Mouse (Mus musculus): Measurements from ENCODE around the gene Hapln4.

The Hapln4 gene

DNA sequence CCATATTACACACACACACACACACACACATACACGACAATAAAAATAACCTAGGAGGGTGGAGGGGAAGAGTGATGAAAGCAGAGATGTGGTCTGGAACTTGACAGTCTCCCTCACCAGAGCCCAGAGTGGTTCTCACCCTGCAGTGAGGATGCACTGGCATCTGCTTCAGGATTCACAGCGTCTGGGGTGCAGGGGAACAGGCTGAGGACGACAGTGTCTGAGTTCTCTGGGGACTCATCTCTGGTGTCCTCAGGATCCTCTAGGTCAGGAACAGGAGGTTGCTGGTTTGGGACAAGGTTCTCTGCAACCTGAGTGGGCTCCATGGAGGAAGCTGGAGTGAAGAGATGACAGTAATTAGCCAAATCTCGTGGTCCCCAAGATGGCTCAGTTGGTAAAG is 54.6 kb downstream of the Hapln4 start:
- DNase-seq (ENCODE audit: low read depth in 2 of 2, low spot score in 2 of 2) = no peak

DNA sequence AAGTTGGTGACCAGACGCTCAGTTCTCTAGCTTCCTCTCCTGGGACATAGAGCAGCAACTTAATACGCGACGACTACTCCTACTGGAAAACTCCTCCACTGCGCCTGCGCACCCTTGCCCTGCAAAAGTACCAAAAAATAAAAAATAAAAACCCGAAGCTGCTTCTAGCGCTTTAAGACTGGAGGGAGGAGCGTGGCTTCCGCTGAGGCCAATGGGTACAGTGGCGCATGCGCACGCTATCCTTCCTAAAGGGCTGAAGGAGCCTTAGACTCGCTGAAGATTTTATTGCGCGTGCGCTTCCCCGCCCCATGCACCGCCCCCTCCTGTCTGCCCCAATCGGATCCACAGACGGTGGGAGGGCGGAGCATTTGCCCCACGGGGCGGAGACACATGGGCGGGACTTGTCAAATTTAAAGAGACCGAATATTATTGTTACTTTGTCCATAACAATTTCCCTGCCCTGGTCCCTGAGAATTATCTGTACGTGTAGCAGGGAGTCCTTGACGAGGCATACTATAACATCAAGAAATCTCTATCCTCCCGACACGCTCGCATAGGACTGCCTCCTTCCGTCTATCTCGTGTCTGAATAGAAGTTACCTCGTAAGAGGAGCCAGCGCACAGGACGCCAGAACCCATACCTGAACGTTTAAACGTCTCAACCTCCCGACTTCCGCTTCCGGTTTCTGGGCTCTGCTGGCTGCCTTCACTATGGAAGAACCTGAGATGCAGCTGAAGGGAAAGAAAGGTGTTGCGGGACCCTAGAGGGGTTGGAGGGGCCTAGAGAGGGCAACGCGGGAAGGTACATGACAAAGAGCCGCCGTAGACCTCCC is 56.0 kb downstream of the Hapln4 start, which contains the start of the genes Rfxank, Borcs8 and Mef2b:
Rfxank (minus strand) TSS at position 129 of the 832 bp plus-strand sequence.
Borcs8 (plus strand) TSS at position 474 of the 832 bp plus-strand sequence.
Mef2b (plus strand) TSS at position 686 of the 832 bp plus-strand sequence.
- DNase-seq (ENCODE audit: low read depth in 2 of 2, low spot score in 2 of 2) = peak; percentile 96 to 99

DNA sequence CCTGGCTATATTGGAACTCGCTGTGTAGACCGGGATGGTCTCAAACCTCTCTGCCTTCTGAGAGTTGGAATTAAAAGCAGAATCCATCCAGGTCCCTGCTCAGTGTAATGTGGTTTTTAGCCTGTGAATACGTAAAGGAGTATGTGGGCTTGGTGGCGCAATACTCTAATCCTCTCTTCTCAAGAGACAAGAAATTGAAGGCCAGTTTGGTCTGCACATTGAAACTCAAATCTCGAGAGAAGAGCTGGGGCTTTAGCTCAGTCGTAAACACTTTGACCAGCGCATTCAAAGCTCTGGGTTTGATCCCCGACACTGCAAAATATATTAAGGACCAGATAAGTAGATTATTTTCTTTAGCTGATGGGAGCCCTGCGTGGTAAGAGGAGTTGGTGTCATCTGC is 56.7 kb downstream of the Hapln4 start:
- no peak for DNase-seq (ENCODE audit: low read depth in 2 of 2, low spot score in 2 of 2)

Data from CD8-positive naive resting alpha-beta T cell, adult 2 months (primary cell).